Mouse (Mus musculus): ENCODE data around the gene Fam110a. TPM values are rescaled to one million over a fixed set of nuclear protein-coding genes. Genes with fewer than 3 reads are reported as not detected.
A peak's percentile ranks its signal among the peaks of the same experiment; 100 is the strongest.

The Fam110a gene
- polyA plus RNA-seq, 1 experiment from 2014 or later = 70.4 TPM

DNA sequence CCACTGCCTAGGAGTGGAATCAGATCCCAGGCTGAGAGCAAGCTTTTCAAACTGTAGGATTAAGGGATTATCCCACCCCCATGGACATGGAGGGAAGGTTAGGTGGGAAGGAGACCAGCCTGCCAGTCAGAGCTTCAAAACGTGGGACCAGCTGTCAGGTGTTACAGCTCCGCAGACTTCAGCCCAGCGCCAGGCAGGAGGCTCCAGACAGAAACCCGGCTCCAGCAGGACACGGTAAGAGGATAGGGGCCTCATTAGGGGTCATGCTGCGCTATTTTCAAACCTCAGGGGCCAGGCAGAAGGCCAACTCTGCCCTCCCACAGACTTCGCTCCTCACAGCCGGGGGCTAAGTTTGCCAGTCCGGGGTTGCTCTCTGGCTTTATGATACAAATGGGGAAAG, 16.0 kb downstream of the Fam110a start:
- H3K4me3 ChIP-seq = no peak overlapping the region; the same call in 1 of the 2 replicates
- H3K27ac ChIP-seq = peak overlapping the region; percentile 20
- H3K27me3 ChIP-seq (ENCODE audit: poor library complexity, severe bottlenecking) = peaks cover 38% of the 10 kb centered on the region
- peaks cover 92% of the 10 kb centered on the region for H3K4me1 ChIP-seq
- peaks cover 18% of the 10 kb centered on the region for H3K36me3 ChIP-seq (replicated peaks)
- WGBS = 3% methylated on average over 9 of the region's 9 CpGs
- no peaks in the 10 kb centered on the region for H3K9me3 ChIP-seq
- no peak for DNase-seq (ENCODE audit: extremely low spot score, low spot score)

GRCm38 (mm10) chr2:151963319-151963718, 16.7 kb downstream of the Fam110a start:
- no peak overlapping the region for H3K27ac ChIP-seq
- H3K4me3 ChIP-seq = no peak overlapping the region
- peaks cover 38% of the 10 kb centered on the region for H3K27me3 ChIP-seq (ENCODE audit: poor library complexity, severe bottlenecking)
- 84% methylated on average over 5 of the region's 5 CpGs for WGBS
- DNase-seq (ENCODE audit: extremely low spot score, low spot score) = no peak
- H3K36me3 ChIP-seq (replicated peaks) = peaks cover 11% of the 10 kb centered on the region
- H3K9me3 ChIP-seq = no peaks in the 10 kb centered on the region
- H3K4me1 ChIP-seq = peaks cover 90% of the 10 kb centered on the region

- peaks cover 2% of the 10 kb centered on the region for H3K36me3 ChIP-seq (replicated peaks)
- H3K27ac ChIP-seq = 0 out of 2 replicates have a peak overlapping the region, but pooled peaks have one; percentile 31
- H3K27me3 ChIP-seq (ENCODE audit: poor library complexity, severe bottlenecking) = peaks cover 38% of the 10 kb centered on the region
- no peak for DNase-seq (ENCODE audit: extremely low spot score, low spot score)
- H3K4me1 ChIP-seq = peaks cover 81% of the 10 kb centered on the region
- H3K9me3 ChIP-seq = no peaks in the 10 kb centered on the region
- no peak overlapping the region for H3K4me3 ChIP-seq
- 73% methylated on average over 10 of the region's 10 CpGs for WGBS
These were observed 17.5 kb downstream of the Fam110a start for GRCm38 (mm10) chr2:151962474-151962873.

DNA sequence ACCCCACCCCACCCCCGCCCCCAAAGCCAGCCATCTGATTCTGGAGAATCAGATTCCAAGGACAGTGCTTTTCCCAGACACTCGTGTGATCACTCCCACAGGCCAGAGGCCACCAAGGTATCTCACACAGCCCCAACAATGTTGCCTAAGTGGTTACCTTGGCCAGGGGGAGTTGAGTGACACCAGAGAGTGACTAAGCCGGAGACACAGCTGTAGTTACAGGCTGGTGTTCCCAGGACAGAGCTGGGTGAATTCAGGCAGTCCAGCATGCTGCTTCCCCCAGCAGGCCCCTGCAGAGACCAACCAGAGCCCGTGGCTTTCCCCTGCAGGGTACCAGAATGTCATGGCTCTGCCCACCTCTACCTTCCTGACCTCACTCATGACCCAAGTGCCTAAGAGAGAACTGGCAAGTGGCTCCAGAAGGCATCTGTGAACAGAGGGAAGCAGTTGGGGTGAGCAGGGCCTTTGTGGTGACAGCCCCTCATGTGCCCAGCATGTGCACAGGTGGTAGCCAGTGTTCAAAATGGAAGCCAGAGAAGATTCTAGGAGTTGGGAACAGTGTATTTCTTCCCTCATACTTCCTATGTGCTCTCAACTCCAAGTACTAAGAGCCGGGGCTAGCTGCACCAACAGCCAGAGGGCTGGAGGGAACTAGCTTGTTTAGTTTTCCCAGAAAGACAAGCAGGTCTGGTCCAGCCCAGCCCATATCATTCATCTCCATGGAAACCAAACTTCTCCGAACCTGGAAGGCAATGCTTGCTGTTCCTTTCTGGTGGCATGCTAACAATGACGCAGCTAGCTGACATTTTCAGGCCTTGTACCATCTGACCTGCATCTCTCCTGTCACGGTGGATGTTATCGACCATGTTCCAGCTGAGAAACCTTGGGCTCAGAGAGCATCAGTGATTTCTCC, 18.5 kb downstream of the Fam110a start:
- peaks cover 72% of the 10 kb centered on the region for H3K4me1 ChIP-seq

DNA sequence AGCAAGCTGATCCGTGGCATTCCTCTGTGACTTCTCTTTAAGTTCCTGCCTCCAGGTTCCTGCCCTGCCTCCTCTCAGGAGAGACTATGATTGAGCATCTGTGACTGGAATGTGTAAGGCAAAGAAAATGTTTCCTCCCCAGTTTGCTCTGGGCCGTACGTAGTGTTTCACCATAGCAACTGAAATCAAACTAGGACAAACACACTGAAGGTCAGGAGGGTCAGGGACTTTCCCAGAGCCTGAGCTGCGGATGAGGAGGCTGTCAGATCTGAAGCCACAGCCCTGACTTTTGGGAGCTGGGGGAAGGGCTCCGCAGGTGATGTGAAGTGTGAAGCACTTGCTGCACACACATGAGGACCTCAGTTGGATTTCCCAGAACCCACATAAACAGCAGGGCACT, 20.7 kb downstream of the Fam110a start:
- Histone ChIP-seq H3K27me3 (ENCODE audit: poor library complexity, severe bottlenecking) (peaks cover 16% of the 10 kb centered on the region), H3K4me3 (no peak overlapping the region), H3K9me3 (no peaks in the 10 kb centered on the region), H3K36me3 (replicated peaks) (no peaks in the 10 kb centered on the region), H3K4me1 (peaks cover 54% of the 10 kb centered on the region), H3K27ac (no peak overlapping the region)
- no peak for DNase-seq (ENCODE audit: extremely low spot score, low spot score)
- 43% methylated on average over 5 of the region's 5 CpGs for WGBS

More for the DNA sequence above, 18.5 kb downstream of the Fam110a start:
- Histone ChIP-seq H3K27me3 (ENCODE audit: poor library complexity, severe bottlenecking) (peaks cover 35% of the 10 kb centered on the region), H3K27ac (peak overlapping the region; percentile 31), H3K36me3 (replicated peaks) (no peaks in the 10 kb centered on the region), H3K9me3 (no peaks in the 10 kb centered on the region), H3K4me3 (no peak overlapping the region)
- DNase-seq (ENCODE audit: extremely low spot score, low spot score) = no peak
- WGBS = 48% methylated on average over 9 of the region's 9 CpGs

GRCm38 (mm10) chr2:151956500-151957137, 23.4 kb downstream of the Fam110a start:
- Histone ChIP-seq H3K36me3 (replicated peaks) (no peaks in the 10 kb centered on the region), H3K4me1 (peaks cover 27% of the 10 kb centered on the region), H3K27ac (no peak overlapping the region), H3K27me3 (ENCODE audit: poor library complexity, severe bottlenecking) (no peaks in the 10 kb centered on the region; the same call in 1 of the 2 replicates), H3K4me3 (no peak overlapping the region), H3K9me3 (no peaks in the 10 kb centered on the region)
- WGBS = 86% methylated on average over 4 of the region's 4 CpGs
- no peak for DNase-seq (ENCODE audit: extremely low spot score, low spot score)

DNA sequence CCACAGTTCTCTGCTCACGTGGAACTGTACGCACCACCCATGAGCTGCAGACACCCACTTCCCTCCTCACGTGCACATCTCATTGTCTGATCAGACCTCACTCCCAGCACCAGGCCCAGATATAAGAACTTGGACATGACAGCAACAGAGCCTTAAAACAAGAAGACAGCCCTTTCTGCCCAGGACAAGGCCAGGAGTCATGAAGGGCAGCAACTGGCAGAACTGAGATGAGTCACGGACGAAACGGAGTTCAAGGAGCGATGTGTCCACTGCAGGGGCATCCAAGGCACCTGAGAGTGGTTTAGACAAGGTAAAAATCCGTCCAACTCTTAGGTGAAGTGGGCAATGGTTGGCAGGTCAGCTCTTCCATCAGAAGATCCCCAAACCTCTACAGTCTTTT, 26.4 kb downstream of the Fam110a start:
- WGBS = 91% methylated on average over 8 of the region's 8 CpGs
- no peaks in the 10 kb centered on the region for H3K27me3 ChIP-seq (ENCODE audit: poor library complexity, severe bottlenecking)
- no peak for DNase-seq (ENCODE audit: extremely low spot score, low spot score)
- no peak overlapping the region for H3K27ac ChIP-seq
- H3K36me3 ChIP-seq (replicated peaks) = no peaks in the 10 kb centered on the region
- peaks cover under 1% of the 10 kb centered on the region for H3K4me1 ChIP-seq
- H3K9me3 ChIP-seq = no peaks in the 10 kb centered on the region
- no peak overlapping the region for H3K4me3 ChIP-seq

- H3K27me3 ChIP-seq (ENCODE audit: poor library complexity, severe bottlenecking) = no peaks in the 10 kb centered on the region
- no peaks in the 10 kb centered on the region for H3K4me1 ChIP-seq
- no peak overlapping the region for H3K27ac ChIP-seq
- 69% methylated on average over 2 of the region's 2 CpGs for WGBS
- H3K9me3 ChIP-seq = no peaks in the 10 kb centered on the region
- H3K4me3 ChIP-seq = no peak overlapping the region
- DNase-seq (ENCODE audit: extremely low spot score, low spot score) = no peak
- H3K36me3 ChIP-seq (replicated peaks) = no peaks in the 10 kb centered on the region
These were observed 30.8 kb downstream of the Fam110a start for GRCm38 (mm10) chr2:151949082-151949774.

GRCm38 (mm10) chr2:151948311-151948710, 31.7 kb downstream of the Fam110a start:
- WGBS = 84% methylated on average over 7 of the region's 7 CpGs
- Histone ChIP-seq H3K36me3 (replicated peaks) (no peaks in the 10 kb centered on the region), H3K4me1 (no peaks in the 10 kb centered on the region), H3K4me3 (no peak overlapping the region), H3K9me3 (no peaks in the 10 kb centered on the region), H3K27ac (no peak overlapping the region), H3K27me3 (ENCODE audit: poor library complexity, severe bottlenecking) (no peaks in the 10 kb centered on the region)
- DNase-seq (ENCODE audit: extremely low spot score, low spot score) = no peak

DNA sequence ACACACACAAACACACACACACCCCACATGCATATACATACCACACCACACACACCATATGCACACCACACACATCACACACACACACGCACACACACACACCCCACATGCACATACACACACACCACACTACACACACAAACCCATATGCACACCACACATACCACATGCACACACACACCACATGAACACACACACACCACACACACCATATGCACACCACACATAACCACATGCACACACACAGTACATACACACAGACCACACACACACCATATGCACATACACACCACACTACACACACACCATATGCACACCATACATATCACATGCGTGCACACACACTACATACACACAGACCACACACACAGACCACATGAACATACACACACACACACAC, 32.4 kb downstream of the Fam110a start:
- no peaks in the 10 kb centered on the region for H3K36me3 ChIP-seq (replicated peaks)
- no peak overlapping the region for H3K27ac ChIP-seq
- H3K4me3 ChIP-seq = no peak overlapping the region
- H3K27me3 ChIP-seq (ENCODE audit: poor library complexity, severe bottlenecking) = no peaks in the 10 kb centered on the region
- 86% methylated on average over 2 of the region's 2 CpGs for WGBS
- no peaks in the 10 kb centered on the region for H3K9me3 ChIP-seq
- no peak for DNase-seq (ENCODE audit: extremely low spot score, low spot score)
- no peaks in the 10 kb centered on the region for H3K4me1 ChIP-seq

DNA sequence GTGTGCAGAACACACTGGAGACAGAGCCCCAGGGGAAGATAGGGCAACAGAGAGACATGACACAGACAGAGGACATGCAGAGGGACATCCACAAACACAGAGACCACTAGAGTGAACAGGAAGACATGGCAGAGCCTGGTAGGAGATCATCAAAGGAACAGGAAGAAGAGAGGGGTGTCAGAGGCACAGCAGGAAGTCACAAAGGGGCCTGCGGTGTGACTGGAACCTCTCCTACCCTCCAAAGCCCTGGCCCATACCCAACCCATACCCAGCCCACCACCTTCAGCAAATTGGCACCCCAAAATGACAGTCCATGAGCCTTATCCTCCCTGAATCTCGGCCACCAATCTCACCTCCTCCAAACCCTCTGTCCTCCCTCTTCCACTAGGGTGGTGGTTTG, 35.9 kb downstream of the Fam110a start:
- H3K4me1 ChIP-seq = no peaks in the 10 kb centered on the region
- H3K4me3 ChIP-seq = no peak overlapping the region
- no peaks in the 10 kb centered on the region for H3K36me3 ChIP-seq (replicated peaks)
- no peaks in the 10 kb centered on the region for H3K27me3 ChIP-seq (ENCODE audit: poor library complexity, severe bottlenecking)
- no peak overlapping the region for H3K27ac ChIP-seq
- no peaks in the 10 kb centered on the region for H3K9me3 ChIP-seq
- 76% methylated on average over 2 of the region's 2 CpGs for WGBS
- DNase-seq (ENCODE audit: extremely low spot score, low spot score) = no peak

GRCm38 (mm10) chr2:151941269-151941668, 38.8 kb downstream of the Fam110a start:
- H3K9me3 ChIP-seq = no peaks in the 10 kb centered on the region
- no peak overlapping the region for H3K4me3 ChIP-seq
- DNase-seq (ENCODE audit: extremely low spot score, low spot score) = no peak
- WGBS = 33% methylated on average over 2 of the region's 2 CpGs
- H3K27ac ChIP-seq = no peak overlapping the region
- no peaks in the 10 kb centered on the region for H3K27me3 ChIP-seq (ENCODE audit: poor library complexity, severe bottlenecking)
- H3K36me3 ChIP-seq (replicated peaks) = no peaks in the 10 kb centered on the region
- peaks cover 4% of the 10 kb centered on the region; the same call in 1 of the 2 replicates for H3K4me1 ChIP-seq

All from forebrain, embryonic 10.5 days (tissue).